Mouse (Mus musculus): ENCODE results near the gene Dnah11. TPM values are rescaled to one million over a fixed set of nuclear protein-coding genes. Genes with fewer than 3 reads are reported as not detected.
"Not testable (repeated sequence)": the region's sequence is repeated elsewhere in the genome, so short reads cannot be mapped to it uniquely, and the experiment has no call there.

Dnah11 gene
- total RNA-seq, 2 experiments from 2014 or later = 1.0 to 1.4 TPM

- DNase-seq (ENCODE audit: low spot score in 2 of 2) = peak in 1 of 2 experiments; percentile 11
These were observed 209.6 kb downstream of the Dnah11 start for GRCm38 (mm10) chr12:117989018-117989828.

GRCm38 (mm10) chr12:117980315-117980714 lies 218.5 kb downstream of the Dnah11 start:
- DNase-seq (ENCODE audit: low spot score in 2 of 2) = no peak

DNA sequence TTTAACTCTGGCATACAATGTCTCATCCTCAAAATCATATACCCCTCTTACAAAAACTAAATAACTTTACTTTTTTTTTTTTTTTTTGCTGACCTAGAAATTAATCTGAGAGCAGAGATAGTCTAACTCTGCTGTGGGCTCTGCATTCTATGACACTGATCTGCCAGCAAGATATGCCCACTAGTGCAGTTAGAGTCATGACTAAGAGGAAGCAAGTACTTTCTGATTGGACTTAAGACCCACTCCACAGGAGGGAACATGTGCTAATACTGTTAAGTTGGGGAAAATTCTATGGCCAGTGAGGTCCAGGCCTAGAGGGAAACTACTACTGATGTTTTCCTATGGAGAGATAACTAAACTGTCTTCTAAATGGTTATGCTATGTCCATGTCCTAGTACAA lies 225.1 kb downstream of the Dnah11 start:
- DNase-seq (ENCODE audit: low spot score in 2 of 2) = no peak

- DNase-seq (ENCODE audit: low spot score in 2 of 2) = no peak
These were observed 236.1 kb downstream of the Dnah11 start for GRCm38 (mm10) chr12:117962698-117963097.

DNA sequence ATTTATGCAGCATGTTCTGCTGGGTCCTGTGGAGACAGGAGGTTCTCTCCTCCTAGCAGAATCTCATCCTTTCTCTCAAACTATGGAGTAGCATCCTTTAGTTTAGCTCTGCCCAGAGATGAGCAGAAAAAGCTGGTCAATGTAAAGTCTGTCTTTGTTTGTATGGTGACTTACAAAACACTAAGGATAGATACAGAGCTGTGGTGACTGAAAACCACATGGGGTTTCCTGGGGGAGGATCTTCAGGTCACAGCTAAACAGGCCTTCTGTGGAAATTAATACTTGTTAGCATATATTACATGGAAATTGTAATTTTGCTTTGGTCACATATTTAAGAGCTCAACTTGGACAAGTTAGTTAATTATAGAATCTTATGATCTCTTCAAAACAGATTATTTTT lies 239.6 kb downstream of the Dnah11 start:
- no peak for DNase-seq (ENCODE audit: low spot score in 2 of 2)

DNA sequence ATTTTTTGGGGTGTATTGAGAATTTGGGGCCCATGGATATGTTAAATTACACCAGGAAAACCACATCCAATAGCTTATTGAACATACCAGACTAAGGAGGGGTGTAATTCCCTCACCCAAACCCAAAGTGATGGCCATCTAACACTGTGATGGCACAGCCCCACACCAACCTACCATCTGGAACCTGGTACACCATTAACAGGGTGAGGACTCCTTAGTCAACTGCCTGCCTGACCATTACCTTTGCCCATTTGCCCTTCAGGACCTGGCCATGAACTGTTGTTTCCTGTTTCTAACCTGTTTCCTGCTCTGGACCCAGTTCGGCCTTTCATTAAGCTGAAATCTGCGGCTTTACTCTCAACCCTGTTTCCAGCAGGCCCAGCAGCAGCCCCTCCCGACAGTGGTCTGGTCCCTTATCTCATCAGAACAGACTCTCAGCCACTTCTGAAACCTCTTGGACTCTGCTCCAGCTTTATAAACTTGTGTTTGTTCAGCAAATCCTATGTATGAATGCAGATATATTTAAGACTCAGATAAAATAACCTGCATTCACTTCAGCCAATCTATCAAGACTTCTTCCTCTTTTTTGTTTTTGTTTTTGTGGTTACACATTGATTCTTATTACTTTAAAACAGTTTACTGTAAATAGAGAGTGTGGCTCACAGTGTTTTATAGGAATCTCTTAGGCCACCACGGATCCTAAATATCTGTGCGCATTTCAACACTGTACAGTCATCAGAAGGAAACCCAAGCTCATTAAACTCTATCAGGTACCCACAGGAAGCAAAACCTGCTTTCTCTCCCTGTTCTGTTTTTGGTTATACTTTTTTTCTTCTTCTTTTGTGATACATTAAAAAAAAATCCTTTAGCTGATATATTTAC lies 251.8 kb downstream of the Dnah11 start:
- DNase-seq (ENCODE audit: low spot score in 2 of 2) = no peak

DNA sequence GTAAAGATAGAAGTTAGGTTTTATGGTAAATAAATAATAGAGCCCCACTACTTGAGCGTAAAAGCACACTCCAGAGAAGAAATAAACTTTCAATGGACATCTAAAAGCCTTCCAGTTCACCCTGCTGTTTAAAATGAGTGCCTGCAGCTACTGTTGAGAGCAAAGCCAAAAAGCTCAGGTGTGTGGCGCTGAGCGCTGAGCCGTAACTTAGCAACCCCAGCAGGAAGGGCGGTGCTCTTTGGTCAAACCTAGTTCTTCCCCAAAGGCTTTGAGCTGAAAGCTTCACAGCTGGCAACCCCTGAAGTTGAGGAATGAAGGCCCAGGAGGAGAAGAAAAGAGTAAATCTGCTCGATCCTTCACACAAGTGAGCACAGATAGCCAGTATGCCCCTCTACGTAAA lies 256.9 kb downstream of the Dnah11 start:
- DNase-seq (ENCODE audit: low spot score in 2 of 2) = no peak

- no peak for DNase-seq (ENCODE audit: low spot score in 2 of 2)
These were observed 260.6 kb downstream of the Dnah11 start for GRCm38 (mm10) chr12:117938214-117938613.

DNA sequence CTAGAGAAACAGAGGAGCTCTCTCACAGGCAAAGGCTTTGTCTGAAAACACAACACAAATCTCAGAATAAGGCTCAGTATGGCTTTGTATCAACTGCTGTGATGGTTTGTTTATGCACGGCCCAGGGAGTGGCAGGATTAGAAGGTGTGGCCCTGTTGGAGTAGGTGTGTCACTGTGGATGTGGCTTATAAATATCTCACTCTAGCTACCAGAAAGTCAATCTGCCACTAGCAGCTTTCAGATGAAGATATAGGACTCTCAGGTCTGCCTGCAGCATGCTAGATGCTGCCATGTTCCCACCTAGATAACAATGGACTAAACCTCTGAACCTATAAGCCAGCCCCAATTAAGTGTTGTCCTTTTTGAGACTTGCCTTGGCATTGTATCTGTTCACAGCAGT lies 266.8 kb downstream of the Dnah11 start:
- no peak for DNase-seq (ENCODE audit: low spot score in 2 of 2)

DNA sequence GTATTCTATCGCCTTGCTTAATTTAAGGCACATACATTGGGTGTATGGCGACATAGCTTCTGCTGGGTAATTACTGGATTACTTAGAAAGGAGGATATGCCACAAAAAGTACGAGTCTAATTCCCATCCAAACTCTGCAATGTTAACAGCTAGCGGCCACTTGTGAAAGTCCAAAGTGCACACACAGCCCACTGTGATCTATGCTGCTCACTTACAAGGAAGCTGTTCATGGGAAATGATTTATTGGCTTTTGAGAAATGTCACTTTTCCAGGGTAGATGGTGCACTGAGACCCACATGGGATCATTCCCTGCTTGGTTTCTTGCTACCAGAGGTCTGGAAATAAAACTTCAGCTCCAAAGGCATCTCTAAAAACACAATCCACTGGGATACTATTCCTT lies 269.1 kb downstream of the Dnah11 start:
- no peak for DNase-seq (ENCODE audit: low spot score in 2 of 2)

- DNase-seq (ENCODE audit: low spot score in 2 of 2) = no peak
These were observed 282.8 kb downstream of the Dnah11 start for GRCm38 (mm10) chr12:117915826-117916588.

GRCm38 (mm10) chr12:117914613-117915245 lies 284.1 kb downstream of the Dnah11 start:
- DNase-seq (ENCODE audit: low spot score in 2 of 2) = no peak

- DNase-seq (ENCODE audit: low spot score in 2 of 2) = no peak
These were observed 287.4 kb downstream of the Dnah11 start for GRCm38 (mm10) chr12:117911396-117911795.

- not testable (repeated sequence) for DNase-seq (ENCODE audit: low spot score in 2 of 2)
These were observed 293.5 kb downstream of the Dnah11 start for GRCm38 (mm10) chr12:117905232-117905840.

DNA sequence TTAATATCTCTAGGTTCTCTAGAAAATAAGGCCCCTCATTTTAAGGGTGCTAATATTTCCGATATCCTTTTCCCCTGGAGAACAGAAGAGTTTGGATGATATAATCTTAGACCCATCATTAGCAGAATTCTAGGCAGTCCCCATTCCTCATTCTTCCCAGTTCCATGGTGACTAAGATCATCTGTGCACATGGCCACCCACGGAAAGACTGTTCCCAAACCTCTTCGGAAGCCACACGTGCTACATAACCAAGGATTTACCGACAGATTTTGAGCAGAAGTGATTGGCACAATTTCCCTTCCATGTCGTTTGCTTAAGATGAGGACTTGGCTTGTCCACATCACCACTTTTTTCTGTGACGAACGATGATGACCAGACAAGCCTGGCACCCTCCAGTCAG lies 295.2 kb downstream of the Dnah11 start:
- DNase-seq (ENCODE audit: low spot score in 2 of 2) = peak; percentile 31 to 61

DNA sequence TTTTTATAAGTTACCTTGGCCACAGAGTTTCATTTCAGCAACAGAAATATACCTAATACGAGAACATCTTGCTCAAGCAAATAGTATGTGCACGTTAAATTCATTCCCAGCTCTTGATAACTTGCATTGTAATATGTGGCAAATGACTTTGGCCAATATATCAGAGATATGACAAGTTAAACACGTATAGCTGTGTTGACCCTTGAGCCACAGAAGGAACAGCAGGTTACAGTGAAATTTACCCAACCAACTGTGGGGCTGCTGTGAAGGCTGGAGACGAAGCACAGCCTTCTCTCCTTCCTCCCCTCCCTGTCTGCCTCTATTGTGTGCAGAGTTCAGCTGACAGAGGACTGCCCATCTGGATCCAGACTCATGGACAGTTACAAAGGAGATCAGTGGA lies 297.5 kb downstream of the Dnah11 start:
- DNase-seq (ENCODE audit: low spot score in 2 of 2) = not testable (repeated sequence)

DNA sequence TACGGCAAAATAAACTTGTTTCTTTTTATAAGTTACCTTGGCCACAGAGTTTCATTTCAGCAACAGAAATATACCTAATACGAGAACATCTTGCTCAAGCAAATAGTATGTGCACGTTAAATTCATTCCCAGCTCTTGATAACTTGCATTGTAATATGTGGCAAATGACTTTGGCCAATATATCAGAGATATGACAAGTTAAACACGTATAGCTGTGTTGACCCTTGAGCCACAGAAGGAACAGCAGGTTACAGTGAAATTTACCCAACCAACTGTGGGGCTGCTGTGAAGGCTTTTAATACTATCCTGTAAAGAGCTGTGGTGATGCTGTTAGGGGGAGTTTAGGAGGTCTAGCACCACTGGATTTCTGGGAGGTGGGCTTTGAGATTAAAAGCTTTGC lies 298.0 kb downstream of the Dnah11 start:
- DNase-seq (ENCODE audit: low spot score in 2 of 2) = not testable (repeated sequence)

DNA sequence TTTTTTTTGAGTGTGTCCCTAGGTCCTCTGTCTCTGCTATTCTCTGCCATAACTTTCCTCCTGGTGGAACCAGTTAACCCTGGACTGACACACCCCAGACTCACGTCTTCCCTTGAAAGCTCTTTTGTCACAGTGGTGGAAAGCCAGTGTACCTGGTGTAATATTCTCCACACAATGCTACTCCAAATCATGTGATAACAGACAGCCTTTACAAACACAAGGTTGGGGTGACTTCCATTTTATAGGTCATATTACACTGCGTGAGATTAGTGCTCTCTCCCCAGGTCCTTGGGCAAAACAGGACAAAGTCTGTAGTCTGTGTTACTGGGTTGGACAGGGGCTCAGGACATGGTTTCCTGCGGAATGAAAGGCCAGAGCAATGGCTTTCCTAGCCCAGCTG lies 311.4 kb downstream of the Dnah11 start:
- no peak for DNase-seq (ENCODE audit: low spot score in 2 of 2)

DNA sequence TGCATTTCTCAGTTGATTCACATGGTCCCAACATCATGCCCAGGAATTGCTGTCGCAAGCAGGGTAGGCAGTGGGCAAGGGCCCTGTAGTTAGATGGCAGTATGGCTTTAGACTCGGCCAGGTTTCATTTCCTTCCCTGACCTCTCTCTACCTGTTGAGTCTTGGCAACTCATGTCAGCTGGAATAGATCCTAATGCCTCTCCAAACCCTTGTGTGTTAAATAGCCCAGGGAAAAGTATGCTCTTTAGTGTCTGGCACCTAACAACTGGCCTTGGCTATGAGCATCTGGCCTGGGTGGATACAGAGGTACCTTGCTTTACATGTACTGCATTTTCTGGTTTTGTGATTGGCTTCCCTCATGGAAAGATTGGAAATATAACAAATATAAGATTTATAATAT lies 314.2 kb downstream of the Dnah11 start:
- DNase-seq (ENCODE audit: low spot score in 2 of 2) = no peak

DNA sequence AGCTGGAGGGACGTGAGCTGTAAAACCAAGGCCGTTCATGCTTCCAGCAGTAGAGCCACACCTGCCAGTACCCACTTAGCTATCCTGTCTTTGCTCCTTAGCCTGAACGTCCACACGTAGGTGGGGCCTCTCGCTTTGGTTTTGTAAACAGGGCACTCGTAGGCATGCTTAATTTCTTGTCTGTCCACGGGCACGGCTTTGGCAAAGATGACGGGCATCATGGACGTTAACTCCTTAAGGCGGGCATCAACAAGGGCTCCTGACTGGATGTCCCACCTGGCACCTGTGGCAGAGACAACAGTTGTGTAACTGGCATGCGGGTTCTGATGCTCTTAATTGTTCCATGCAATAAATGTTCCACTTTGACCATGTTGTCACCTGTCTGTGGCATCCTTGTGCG lies 320.5 kb downstream of the Dnah11 start:
- DNase-seq (ENCODE audit: low spot score in 2 of 2) = no peak

DNA sequence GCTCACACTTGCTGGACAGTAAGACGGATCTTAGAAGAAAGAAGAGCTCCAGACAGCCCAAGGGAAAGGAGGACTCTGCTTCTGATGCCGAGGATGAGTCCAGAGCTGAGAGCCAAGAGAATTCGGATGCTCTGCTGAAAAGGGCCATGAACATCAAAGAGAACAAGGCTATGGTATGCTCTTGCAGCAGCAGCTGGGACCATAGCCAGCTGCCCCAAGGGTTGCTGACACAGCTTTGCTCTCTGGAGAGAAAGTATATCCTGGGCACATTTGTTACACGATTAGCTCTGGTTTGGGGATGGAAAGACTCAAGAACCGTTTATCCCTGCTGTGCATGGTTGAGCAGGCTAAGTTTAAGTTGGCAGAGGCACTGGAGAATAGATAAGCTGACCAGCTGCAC lies 326.6 kb downstream of the Dnah11 start:
- no peak for DNase-seq (ENCODE audit: low spot score in 2 of 2)
